Mouse (Mus musculus) ES-E14 (cell line): Measurements from ENCODE around the gene Usp29.

ENCODE experiments used
- CHD2 ChIP-seq: IDR thresholded peaks from 2 replicates; pipeline ENCODE4 v1.6.1; 2014; ENCODE audit warnings: mild to moderate bottlenecking, low read depth, low read length, inconsistent platforms
- HCFC1 ChIP-seq: IDR thresholded peaks from 2 replicates; pipeline ENCODE4 v1.6.1; 2012; ENCODE audit warnings: low read length, inconsistent platforms, borderline replicate concordance; ENCODE audit not compliant: insufficient read depth
- MAFK ChIP-seq: IDR thresholded peaks from 2 replicates; pipeline ENCODE4 v1.6.1; 2014; ENCODE audit warnings: mild to moderate bottlenecking, low read depth, low read length, inconsistent platforms; ENCODE audit not compliant: insufficient read depth
- ZNF384 ChIP-seq: IDR thresholded peaks from 2 replicates; pipeline ENCODE4 v1.6.1; 2012; ENCODE audit warnings: low read depth, low read length, inconsistent platforms

DNA sequence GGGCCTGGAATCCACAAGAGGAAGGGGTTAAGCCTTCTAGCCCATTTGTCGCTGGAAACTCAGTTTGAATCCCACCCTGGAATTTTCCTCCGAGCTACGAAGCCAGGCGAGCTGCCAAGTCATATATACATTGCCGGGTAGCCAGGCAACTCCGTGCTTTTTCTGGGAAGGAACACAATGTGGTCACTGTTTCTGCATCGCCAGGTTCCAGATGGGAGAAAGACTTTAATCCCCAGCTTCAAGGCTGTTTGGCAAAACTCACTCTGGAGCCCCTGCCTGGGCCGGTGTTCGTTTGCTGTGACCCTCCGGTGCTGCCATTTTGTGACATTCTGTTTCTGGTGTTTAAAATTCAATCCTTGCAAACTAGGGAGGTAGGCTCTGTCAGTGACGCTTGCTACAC is 51.2 kb downstream of the Usp29 start:
- TF ChIP-seq HCFC1 = no peak
- TF ChIP-seq ZNF384 = no peak
- TF ChIP-seq CHD2 = no peak
- TF ChIP-seq MAFK = no peak
